Mouse (Mus musculus) hindbrain, embryonic 14.5 days (tissue): ENCODE data around the gene Col2a1. TPM values are rescaled to one million over a fixed set of nuclear protein-coding genes. Genes with fewer than 3 reads are reported as not detected.

ENCODE experiments used
- ATAC-seq: fragments of 200-750 bp; cut with Nextera tagmentation; 2 replicates; pipeline ENCODE4 v1.8.0; 2017; ENCODE audit warnings: moderate number of reproducible peaks, mild to moderate bottlenecking, moderate TSS enrichment, moderate library complexity; ENCODE audit not compliant: low FRiP score
- DNase-seq: peaks from one replicate; pipeline ENCODE4 v3.0.0-alpha.2; 2015; ENCODE audit warnings: low spot score
- H3K27ac ChIP-seq: fragments of 300-500 bp; sonication (generic); 2 replicates; pipeline ENCODE4 v1.5.1; 2014; ENCODE audit warnings: mild to moderate bottlenecking, moderate library complexity
- H3K27me3 ChIP-seq: fragments of 300-500 bp; sonication (generic); 2 replicates; pipeline ENCODE4 v1.6.1; 2014; ENCODE audit warnings: mild to moderate bottlenecking, low read length, mixed read lengths; ENCODE audit not compliant: control insufficient read depth, insufficient read depth
- H3K36me3 ChIP-seq: fragments of 300-500 bp; sonication (generic); replicated peaks from 2 replicates; pipeline ENCODE4 v1.6.1; 2014; ENCODE audit not compliant: control insufficient read depth, insufficient read depth
- H3K4me1 ChIP-seq: fragments of 300-500 bp; sonication (generic); replicated peaks from 2 replicates; pipeline ENCODE4 v1.6.1; 2014; ENCODE audit warnings: antibody characterized with exemption, low read length, mixed read lengths; ENCODE audit not compliant: control insufficient read depth, insufficient read depth
- H3K4me2 ChIP-seq: fragments of 300-500 bp; sonication (generic); replicated peaks from 2 replicates; pipeline ENCODE4 v1.6.1; 2014; ENCODE audit warnings: mild to moderate bottlenecking, moderate library complexity
- H3K4me3 ChIP-seq: fragments of 300-500 bp; sonication (generic); replicated peaks from 2 replicates; pipeline ENCODE4 v1.5.1; 2014; ENCODE audit warnings: mild to moderate bottlenecking, low read length
- H3K9ac ChIP-seq: fragments of 300-500 bp; sonication (generic); 2 replicates; pipeline ENCODE4 v1.6.1; 2014
- H3K9me3 ChIP-seq: fragments of 300-500 bp; sonication (generic); 2 replicates; pipeline ENCODE4 v1.6.1; 2016; ENCODE audit warnings: low read length; ENCODE audit not compliant: control insufficient read depth
- WGBS: fragments of 180-500 bp; shearing (Covaris S2); extraction: QIAGEN DNeasy Blood & Tissue Kit; methylation state at CpG from one replicate; pipeline ENCODE4 v1.1.7; 2014; 5-methylcytosine and 5-hydroxymethylcytosine counted together
- polyA plus RNA-seq: library from polyadenylated mRNA; unstranded; fragments of >200 nt; fragmentation: Nextera tagmentation; extraction: Ambion mirVana; gene quantifications from 2 replicates; pipeline ENCODE4 v1.2.1, GENCODE M21; 2014

Gene Col2a1
- polyA plus RNA-seq, 1 experiment from 2014 or later = 30.8 TPM

DNA sequence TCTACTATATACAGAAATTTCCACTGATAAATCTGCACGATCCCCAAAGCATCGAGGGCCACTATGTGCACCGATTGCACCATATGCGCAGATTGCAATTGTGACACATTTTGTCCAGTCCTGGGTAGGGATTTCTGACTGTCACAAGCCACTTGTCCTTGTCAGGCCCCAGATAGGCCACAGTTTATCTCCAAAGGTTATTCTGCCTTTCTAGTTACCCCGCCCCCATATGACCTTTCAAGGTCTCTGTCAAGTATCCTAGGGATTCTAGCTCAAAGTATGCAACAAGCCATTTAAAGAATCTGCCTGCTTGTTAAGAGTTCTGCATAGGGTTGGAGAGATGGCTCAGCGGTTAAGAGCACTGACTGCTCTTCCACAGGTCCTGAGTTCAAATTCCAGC lies 31.9 kb downstream of the Col2a1 start:
- ATAC-seq (no peak), DNase-seq (no peak)
- Histone ChIP-seq H3K27me3 (no peaks in the 10 kb centered on the region), H3K9ac (no peak overlapping the region), H3K4me3 (no peak overlapping the region), H3K27ac (no peak overlapping the region), H3K9me3 (no peaks in the 10 kb centered on the region), H3K36me3 (no peaks in the 10 kb centered on the region; the same call in none of the 2 replicates), H3K4me2 (no peak overlapping the region), H3K4me1 (no peaks in the 10 kb centered on the region)
- 93% methylated on average over 6 of the region's 6 CpGs for WGBS

- 43% methylated on average over 6 of the region's 6 CpGs for whole genome bisulfite sequencing
- 0 out of 2 replicates have a peak, but pooled peaks cover 1% of the 10 kb centered on the region for H3K4me1 ChIP-seq
- ATAC-seq (no peak), DNase-seq (no peak)
- no peaks in the 10 kb centered on the region for H3K27me3 ChIP-seq
- no peaks in the 10 kb centered on the region for H3K9me3 ChIP-seq
- no peak overlapping the region for H3K9ac ChIP-seq
- no peak overlapping the region for H3K4me2 ChIP-seq
- no peak overlapping the region for H3K27ac ChIP-seq
- H3K36me3 ChIP-seq = no peaks in the 10 kb centered on the region; the same call in 1 of the 2 replicates
- no peak overlapping the region for H3K4me3 ChIP-seq
Observed at GRCm38 (mm10) chr15:97970299-97970698, 34.2 kb downstream of the Col2a1 start.

- Histone ChIP-seq H3K27ac (no peak overlapping the region), H3K27me3 (no peaks in the 10 kb centered on the region), H3K36me3 (no peaks in the 10 kb centered on the region; the same call in 1 of the 2 replicates), H3K9ac (peak overlapping the region; percentile 72; the same call in 1 of the 2 replicates), H3K4me2 (peak overlapping the region; percentile 72), H3K9me3 (no peaks in the 10 kb centered on the region), H3K4me3 (peak overlapping the region; percentile 59), H3K4me1 (peaks cover 9% of the 10 kb centered on the region)
- 64% methylated on average over 17 of the region's 17 CpGs for WGBS
- no peak for ATAC-seq
- no peak for DNase-seq
Observed at GRCm38 (mm10) chr15:97965311-97966045, 39.0 kb downstream of the Col2a1 start.

GRCm38 (mm10) chr15:97964836-97965187 lies 39.7 kb downstream of the Col2a1 start:
- Histone ChIP-seq H3K4me3 (peak overlapping the region; percentile 59), H3K4me2 (peak overlapping the region; percentile 72), H3K27me3 (no peaks in the 10 kb centered on the region), H3K9ac (peak overlapping the region; percentile 72), H3K9me3 (no peaks in the 10 kb centered on the region), H3K27ac (peak overlapping the region; percentile 83), H3K36me3 (no peaks in the 10 kb centered on the region; the same call in 1 of the 2 replicates), H3K4me1 (peaks cover 9% of the 10 kb centered on the region)
- 13% methylated on average over 7 of the region's 7 CpGs for WGBS
- ATAC-seq = peak; percentile 35; the same call in 1 of the 2 replicates
- no peak for DNase-seq

DNA sequence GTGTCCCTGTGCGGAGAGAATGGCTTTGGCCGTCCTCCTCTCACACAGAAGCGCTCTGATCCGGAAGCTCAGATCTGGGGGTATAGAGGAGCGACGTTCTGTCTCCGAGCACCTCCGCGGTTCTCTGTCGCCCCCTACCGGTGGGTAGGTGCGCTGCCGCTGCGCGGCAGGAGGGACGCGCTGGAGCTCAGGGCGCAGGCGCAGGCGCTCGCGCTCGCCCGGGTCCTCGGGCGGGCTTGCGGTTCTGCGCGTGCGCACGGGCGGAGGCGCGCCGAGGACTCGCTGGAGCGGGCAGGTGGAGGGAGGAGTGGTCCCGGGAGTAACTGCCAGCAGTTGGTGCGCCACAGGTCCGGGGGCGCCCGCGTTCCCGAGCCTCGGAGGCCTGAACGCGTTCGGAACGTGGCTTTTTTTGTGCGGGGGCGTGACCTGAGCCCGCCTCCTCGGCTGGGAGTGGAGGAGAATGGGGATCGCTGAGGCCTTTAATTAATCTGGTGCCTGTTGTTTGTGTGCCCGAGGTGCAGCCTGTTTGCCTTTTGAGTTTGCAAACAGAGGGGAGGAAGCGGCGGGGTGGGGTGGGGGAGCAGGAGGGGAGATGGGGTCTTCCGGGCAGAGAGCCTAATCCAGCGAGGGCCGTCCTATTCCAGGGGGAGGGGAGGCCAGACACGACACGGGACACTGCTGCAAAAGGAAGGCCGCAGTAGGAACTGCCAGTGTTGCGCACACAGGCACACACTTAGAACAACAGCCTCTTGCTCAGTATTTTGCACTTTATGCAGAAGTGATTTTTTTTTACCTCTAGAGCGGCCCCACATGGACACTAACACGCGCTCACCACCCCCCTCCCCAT lies 40.3 kb downstream of the Col2a1 start, which contains the start of gene Tmem106c:
Gene Tmem106c, plus strand, starts transcription at position 212 of the 847 bp plus-strand sequence.
- DNase-seq = peak; percentile 97
- Histone ChIP-seq H3K9me3 (no peaks in the 10 kb centered on the region), H3K27ac (peak within 1 kb of the TSS; percentile 83), H3K27me3 (no peaks in the 10 kb centered on the region), H3K36me3 (no peaks in the 10 kb centered on the region; the same call in 1 of the 2 replicates), H3K4me3 (peak within 1 kb of the TSS; percentile 59), H3K4me1 (peaks cover 9% of the 10 kb centered on the region), H3K4me2 (peak within 1 kb of the TSS; percentile 72), H3K9ac (peak within 1 kb of the TSS; percentile 72)
- ATAC-seq = peak; percentile 94
- under 1% methylated on average over 67 of the region's 67 CpGs for WGBS

DNA sequence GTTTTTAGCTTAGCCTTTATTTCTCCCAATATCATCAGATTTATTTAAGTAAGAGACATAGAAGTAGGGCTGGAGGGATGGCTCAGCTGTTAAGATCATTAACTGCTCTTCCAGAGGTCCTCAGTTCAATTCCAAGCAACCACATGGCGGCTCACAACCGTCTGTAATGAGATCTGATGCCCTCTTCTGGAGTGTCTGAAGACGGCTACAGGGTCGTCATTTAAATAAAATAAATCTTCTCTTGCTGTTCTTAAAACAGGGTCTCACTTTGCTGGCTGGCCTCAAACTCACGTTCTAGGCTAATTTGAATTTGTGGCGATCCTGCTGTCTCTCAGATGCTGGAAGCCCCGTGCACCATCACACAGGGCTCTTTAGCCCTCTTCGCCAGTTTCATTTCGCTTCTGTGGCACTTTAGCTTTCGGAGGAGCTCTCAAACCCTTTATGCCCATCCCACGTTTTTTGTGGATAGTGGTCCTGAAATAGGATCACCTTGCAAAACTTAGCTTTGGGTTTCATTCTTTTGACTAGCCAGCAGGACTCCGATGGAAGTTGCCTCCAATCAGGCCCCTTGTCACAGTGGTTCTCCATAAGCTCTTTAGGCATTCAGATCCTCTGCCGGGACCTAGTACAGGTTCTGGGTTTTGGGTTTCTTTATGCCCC lies 41.0 kb downstream of the Col2a1 start:
- DNase-seq = no peak
- Histone ChIP-seq H3K4me2 (peak overlapping the region; percentile 72), H3K27ac (peak overlapping the region; percentile 20; the same call in 1 of the 2 replicates), H3K4me1 (peaks cover 9% of the 10 kb centered on the region), H3K9me3 (no peaks in the 10 kb centered on the region), H3K27me3 (no peaks in the 10 kb centered on the region), H3K4me3 (peak overlapping the region; percentile 59), H3K36me3 (no peaks in the 10 kb centered on the region; the same call in 1 of the 2 replicates), H3K9ac (peak overlapping the region; percentile 72)
- ATAC-seq = 0 out of 2 replicates have a peak, but pooled peaks have one; percentile 7
- 8% methylated on average over 13 of the region's 13 CpGs for WGBS

DNA sequence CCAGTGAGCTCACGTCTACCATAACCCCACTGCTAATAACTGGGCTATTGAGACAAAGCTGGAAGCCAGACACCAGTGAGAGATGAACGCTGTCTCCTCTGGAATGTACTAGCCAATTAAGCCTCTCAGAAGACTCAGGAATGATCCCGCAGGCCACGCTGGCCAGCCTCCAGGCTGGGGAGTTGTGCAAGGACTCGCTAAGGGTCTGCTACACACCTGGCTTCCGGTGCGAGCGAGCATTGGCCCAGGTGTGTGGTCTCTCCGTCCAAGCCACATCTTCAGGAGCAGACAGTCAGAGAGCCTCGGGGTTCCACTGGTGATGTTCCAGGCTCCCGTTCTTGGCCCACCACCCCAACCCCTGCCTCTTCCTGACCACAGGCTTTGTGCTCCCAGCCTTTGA lies 48.1 kb downstream of the Col2a1 start:
- ATAC-seq = no peak
- Histone ChIP-seq H3K9ac (no peak overlapping the region), H3K9me3 (no peaks in the 10 kb centered on the region), H3K27me3 (no peaks in the 10 kb centered on the region), H3K4me3 (no peak overlapping the region), H3K4me1 (0 out of 2 replicates have a peak, but pooled peaks cover 3% of the 10 kb centered on the region), H3K36me3 (no peaks in the 10 kb centered on the region), H3K27ac (no peak overlapping the region), H3K4me2 (no peak overlapping the region)
- DNase-seq = no peak
- WGBS = 76% methylated on average over 11 of the region's 11 CpGs

GRCm38 (mm10) chr15:97955742-97956141 lies 48.8 kb downstream of the Col2a1 start:
- H3K36me3 ChIP-seq = no peaks in the 10 kb centered on the region
- 0 out of 2 replicates have a peak, but pooled peaks cover 3% of the 10 kb centered on the region for H3K4me1 ChIP-seq
- no peak overlapping the region for H3K27ac ChIP-seq
- H3K9ac ChIP-seq = no peak overlapping the region
- DNase-seq = no peak
- H3K4me3 ChIP-seq = no peak overlapping the region
- no peak for ATAC-seq
- H3K4me2 ChIP-seq = no peak overlapping the region
- H3K27me3 ChIP-seq = no peaks in the 10 kb centered on the region
- WGBS = 26% methylated on average over 4 of the region's 4 CpGs
- H3K9me3 ChIP-seq = no peaks in the 10 kb centered on the region
